Mouse (Mus musculus) right cerebral cortex, adult 18-20 months (tissue): ENCODE measurements around the gene Il17rc.
A peak's percentile ranks its signal among the peaks of the same experiment; 100 is the strongest.

Experiments used
- DNase-seq: peaks from one replicate; pipeline ENCODE4 v3.0.0; 2022; ENCODE audit warnings: mixed read lengths

Gene Il17rc

DNA sequence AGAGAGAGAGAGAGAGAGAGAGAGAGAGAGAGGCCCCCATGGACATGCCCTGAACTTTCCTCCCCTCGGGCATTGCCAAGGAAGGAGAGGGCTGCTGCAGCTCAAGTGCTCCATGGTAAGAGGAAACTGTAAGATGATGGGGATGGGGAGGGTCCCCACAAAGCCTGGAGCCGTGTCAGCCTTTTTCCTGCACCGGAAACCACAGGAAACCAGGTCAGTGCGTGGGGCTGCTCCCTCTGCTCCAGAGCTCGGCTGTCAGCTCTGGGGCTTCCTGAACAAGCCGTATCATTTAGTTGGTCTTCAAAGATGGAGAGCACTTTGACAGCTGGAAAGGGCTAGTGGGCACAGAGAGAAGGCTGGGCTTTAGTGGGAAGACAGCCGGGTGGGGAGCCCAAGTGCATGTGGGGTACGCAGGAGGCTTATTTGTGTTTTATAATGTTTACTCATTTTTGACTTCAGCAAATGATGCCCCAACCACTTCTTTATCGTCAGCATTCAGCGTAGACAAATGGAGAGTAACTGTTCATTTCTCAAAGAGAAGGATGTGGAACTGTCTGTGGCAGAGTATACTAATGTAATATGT lies 13.2 kb upstream of the Il17rc start, which contains the start of gene Il17re:
Gene Il17re (plus strand): TSS at position 533 of the 583 bp plus-strand sequence.
- DNase-seq = no peak

GRCm38 (mm10) chr6:113458635-113459034 lies 12.6 kb upstream of the Il17rc start:
- no peak for DNase-seq

DNA sequence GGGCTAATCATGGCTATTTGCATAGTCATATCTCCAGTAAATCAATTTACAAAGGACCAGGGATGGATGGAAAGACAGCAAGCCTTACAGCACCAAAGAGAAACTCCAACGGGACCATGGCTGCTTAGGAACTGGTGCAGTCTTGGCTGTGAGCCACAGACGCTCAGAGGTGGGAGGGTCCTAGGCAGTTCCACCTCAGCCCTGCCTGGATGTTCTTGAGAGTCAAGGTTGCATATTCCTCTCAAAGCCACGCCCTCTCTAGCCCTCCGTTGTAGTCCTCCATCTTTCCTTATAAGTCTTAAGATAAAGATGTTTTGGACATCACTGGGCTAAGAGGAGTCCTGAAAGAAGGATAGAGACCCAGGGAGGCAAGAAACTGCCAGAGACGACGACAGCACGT lies 7.2 kb upstream of the Il17rc start:
- DNase-seq = no peak

GRCm38 (mm10) chr6:113465602-113466001 lies 5.6 kb upstream of the Il17rc start:
- DNase-seq = no peak

DNA sequence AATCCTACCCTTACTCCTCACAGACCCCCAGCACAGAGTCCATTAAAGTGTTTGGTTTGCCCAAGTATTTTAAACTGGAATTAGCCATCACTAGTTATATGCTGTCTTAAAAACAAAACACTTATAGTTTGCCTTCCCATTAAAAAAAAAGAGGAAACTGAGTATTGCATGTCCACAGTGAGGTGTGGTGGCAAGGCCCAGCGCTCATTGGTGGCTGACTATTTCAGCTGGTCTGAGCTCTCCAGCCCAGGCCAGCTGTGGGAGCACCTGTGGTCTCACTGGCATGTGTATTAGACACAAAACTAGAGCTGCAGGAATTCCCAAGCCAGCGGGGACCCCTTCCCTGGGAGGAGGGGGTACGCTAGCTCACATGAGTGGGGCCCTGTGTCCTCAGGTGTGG lies 2.7 kb upstream of the Il17rc start:
- no peak for DNase-seq

DNA sequence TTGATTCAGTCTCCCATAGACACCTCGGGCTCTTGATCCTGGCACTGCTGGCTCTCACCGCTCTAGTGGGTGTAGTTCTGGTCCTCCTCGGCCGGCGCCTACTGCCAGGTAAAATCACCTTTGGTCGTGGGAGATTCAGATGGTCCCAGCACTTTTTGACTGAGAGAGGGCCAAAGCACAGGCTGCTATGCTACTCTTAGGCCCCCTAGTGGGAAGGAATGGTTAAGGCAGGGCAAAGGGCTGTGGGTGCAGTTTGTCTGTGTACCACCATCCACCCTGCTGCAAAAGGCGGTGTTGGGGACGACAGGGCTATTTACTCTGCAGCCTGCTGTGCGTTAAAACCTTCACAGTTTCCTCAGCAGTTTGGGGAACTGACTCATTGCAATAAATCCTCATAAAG lies 2.2 kb upstream of the Il17rc start:
- peak; percentile 52 for DNase-seq

- DNase-seq = peak; percentile 75
Observed at GRCm38 (mm10) chr6:113469432-113469831, 1.8 kb upstream of the Il17rc start.

GRCm38 (mm10) chr6:113472061-113472460 lies 834 bp downstream of the Il17rc start:
- DNase-seq = no peak

DNA sequence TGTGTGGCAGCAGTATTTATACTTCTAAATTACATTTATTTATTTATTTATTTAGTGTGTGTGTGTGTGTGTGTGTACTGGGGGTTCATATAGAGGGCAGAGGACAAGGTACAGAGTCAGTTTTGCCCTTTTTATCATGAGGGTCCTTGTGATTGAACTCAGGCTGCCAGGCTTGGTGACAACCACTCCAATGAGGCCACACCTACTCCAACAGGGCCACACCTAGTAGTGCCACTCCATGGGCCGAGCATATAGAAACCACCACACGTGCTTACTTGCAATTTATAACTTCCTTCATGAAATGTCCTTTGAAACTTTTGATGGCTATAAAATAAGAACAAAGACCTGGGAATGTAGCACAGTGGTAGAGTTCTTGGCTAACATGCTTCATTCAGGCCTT lies 2.0 kb downstream of the Il17rc start:
- no peak for DNase-seq

DNA sequence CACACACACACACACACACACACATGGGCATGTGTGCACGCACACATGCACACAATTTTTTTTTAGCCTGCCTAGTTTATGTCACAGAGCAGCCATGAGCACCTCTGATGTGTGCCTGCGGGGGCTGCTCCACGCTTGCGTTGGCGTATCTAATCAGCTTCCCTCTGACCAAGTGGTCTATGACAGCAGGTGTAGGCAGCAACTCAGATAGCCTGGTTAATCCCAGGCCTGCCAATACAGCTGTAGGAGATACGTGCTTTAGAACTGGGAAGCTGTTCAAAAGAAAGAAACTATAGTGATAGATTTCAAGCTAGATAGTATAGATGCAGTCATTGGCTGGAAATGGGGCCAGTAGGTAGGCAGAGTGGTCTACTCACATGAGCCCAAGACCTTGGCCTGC lies 2.5 kb downstream of the Il17rc start:
- no peak for DNase-seq

- DNase-seq = no peak
Observed at GRCm38 (mm10) chr6:113477353-113477752, 6.1 kb downstream of the Il17rc start.

DNA sequence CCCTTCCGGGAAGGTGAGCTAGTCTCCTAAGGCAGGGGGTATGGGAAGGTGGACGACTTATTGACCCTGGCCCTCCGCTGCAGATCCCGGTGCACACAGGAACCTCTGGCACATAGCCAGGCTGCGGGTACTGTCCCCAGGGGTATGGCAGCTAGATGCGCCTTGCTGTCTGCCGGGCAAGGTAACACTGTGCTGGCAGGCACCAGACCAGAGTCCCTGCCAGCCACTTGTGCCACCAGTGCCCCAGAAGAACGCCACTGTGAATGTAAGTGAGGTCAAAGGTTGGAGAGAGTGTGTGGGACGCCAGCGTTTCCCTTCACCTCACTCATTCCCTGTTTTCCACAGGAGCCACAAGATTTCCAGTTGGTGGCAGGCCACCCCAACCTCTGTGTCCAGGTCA lies 7.7 kb downstream of the Il17rc start:
- DNase-seq = no peak

DNA sequence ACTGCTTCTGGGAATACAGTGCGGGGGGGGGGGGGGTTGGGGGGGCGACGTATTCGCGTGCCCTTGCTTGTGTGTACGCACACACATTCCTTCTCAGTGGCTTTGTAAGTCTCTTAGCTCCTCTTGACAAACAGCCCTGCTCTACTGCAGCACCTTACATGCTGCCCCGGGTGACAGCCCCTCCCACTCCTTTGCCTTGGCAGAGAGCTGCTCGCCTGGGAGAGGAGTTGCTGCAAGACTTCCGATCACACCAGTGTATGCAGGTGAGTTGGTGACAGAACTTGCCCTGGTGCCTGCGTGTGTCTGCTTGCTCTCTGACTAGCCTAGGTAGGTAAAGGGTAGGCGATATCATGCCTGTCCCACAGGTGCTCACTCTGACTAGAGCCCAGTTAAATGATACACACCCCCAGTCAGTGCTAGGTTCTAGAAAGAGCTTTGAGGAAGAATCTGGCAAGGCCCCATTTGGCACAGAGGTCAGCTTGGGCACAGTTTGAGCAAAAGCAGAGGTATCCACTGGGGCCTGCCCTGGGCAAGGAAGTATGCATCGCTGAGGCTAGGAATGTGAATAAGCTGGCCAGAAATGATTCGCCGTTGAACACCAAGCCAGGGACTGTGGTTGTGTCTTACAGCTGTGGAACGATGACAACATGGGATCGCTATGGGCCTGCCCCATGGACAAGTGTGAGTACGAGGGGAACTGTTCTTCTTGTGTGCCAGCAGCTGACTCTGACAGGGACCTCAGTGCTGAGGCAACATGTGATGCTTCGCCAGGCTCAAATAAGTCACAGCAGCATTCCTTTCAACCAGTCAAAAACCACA lies 9.5 kb downstream of the Il17rc start:
- DNase-seq = no peak

DNA sequence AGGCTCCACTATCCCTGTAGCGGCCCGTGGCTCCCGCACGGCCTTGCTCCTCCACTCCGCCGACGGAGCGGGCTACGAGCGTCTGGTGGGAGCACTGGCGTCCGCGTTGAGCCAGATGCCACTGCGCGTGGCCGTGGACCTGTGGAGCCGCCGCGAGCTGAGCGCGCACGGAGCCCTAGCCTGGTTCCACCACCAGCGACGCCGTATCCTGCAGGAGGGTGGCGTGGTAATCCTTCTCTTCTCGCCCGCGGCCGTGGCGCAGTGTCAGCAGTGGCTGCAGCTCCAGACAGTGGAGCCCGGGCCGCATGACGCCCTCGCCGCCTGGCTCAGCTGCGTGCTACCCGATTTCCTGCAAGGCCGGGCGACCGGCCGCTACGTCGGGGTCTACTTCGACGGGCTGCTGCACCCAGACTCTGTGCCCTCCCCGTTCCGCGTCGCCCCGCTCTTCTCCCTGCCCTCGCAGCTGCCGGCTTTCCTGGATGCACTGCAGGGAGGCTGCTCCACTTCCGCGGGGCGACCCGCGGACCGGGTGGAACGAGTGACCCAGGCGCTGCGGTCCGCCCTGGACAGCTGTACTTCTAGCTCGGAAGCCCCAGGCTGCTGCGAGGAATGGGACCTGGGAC lies 11.4 kb downstream of the Il17rc start:
- peak; percentile 59 for DNase-seq

GRCm38 (mm10) chr6:113483100-113483615 lies 11.9 kb downstream of the Il17rc start, which contains the start of gene Creld1:
TSS of gene Creld1 (plus strand) at chr6:113483297.
- DNase-seq = peak; percentile 97

- no peak for DNase-seq
Observed at GRCm38 (mm10) chr6:113483729-113484128, 12.5 kb downstream of the Il17rc start.

DNA sequence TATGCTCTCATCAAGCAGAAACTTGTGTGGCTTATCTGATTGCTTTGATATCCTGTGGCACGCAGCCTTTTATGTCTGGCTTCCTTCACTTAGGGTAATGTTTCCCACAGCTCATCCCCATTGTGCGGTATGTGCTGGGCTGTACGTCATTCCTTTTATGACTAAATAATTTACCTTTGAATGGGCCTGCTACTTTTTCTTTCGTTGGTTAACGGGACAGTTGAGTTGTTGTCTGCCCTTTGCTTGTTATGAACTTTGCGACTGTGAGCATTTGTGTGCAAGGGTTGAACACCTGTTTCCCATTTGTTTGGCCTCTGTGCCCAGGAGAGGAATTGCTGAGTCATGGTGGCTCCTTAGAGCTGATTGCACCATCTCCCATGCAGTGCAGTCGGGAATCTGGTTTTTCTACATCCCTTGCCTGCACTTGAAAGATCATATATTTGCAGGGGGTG lies 15.9 kb downstream of the Il17rc start:
- DNase-seq = no peak

DNA sequence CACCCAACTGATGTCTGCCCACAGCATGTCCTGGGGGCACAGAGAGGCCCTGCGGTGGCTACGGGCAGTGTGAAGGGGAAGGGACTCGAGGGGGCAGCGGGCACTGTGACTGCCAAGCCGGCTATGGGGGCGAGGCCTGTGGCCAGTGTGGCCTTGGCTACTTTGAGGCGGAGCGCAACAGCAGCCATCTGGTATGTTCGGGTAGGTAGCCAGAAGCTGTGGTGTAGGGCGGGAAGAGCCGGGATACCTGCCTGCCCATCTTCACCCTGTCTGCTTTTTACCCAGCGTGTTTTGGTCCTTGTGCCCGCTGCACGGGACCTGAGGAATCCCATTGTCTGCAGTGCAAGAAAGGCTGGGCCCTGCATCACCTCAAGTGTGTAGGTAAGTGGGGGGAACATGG lies 18.2 kb downstream of the Il17rc start:
- DNase-seq = no peak

DNA sequence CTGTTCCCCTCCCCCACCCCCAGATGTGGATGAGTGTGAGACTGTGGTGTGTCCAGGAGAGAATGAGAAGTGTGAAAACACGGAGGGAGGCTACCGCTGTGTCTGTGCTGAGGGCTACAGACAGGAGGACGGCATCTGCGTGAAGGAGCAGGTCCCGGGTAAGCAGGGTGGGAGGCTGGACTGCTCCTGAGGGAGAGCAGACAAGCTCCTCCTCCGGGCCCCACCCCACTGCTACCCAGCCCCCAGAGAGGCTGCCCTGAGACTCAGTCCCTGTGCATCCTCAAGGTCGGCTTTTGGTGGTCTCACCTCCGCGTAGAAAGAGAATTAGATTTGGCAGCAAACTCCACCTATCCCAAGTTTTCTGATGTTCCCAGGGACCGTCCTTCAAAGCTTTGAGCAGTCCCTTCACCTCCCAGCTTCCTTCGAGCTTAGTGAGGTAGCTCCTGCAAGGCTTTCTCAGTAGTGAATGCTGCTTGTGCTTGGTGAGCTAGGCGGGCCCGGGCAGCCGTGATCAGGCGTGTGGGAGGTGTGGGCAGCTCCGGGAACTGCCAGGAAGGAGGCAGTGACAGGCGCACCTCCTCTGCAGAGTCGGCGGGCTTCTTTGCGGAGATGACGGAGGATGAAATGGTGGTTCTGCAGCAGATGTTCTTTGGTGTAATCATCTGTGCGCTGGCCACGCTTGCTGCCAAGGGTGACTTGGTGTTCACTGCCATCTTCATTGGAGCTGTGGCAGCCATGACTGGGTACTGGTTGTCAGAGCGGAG lies 21.1 kb downstream of the Il17rc start:
- peak; percentile 84 for DNase-seq

GRCm38 (mm10) chr6:113494258-113494788 lies 23.1 kb downstream of the Il17rc start:
- peak; percentile 59 for DNase-seq

GRCm38 (mm10) chr6:113495071-113495675 lies 23.9 kb downstream of the Il17rc start:
- DNase-seq = no peak

GRCm38 (mm10) chr6:113499346-113499745 lies 28.1 kb downstream of the Il17rc start:
- DNase-seq = no peak
